Mouse (Mus musculus) neural tube, embryonic 15.5 days (tissue): ENCODE data around the gene Gata5. TPM values are rescaled to one million over a fixed set of nuclear protein-coding genes. Genes with fewer than 3 reads are reported as not detected.

Source experiments
- ATAC-seq: fragments of 200-750 bp; cut with Nextera tagmentation; 2 replicates; pipeline ENCODE4 v1.8.0; 2017; ENCODE audit warnings: mild to moderate bottlenecking, moderate TSS enrichment, moderate library complexity; ENCODE audit not compliant: low FRiP score
- H3K27ac ChIP-seq: fragments of 300-500 bp; sonication (generic); replicated peaks from 2 replicates; pipeline ENCODE4 v1.5.1; 2015; ENCODE audit warnings: mild to moderate bottlenecking, inconsistent platforms
- H3K27me3 ChIP-seq: fragments of 300-500 bp; sonication (generic); replicated peaks from 2 replicates; pipeline ENCODE4 v1.6.1; 2015; ENCODE audit warnings: inconsistent platforms
- H3K36me3 ChIP-seq: fragments of 300-500 bp; sonication (generic); 2 replicates; pipeline ENCODE4 v1.6.1; 2015; ENCODE audit warnings: inconsistent platforms
- H3K4me1 ChIP-seq: fragments of 300-500 bp; sonication (generic); 2 replicates; pipeline ENCODE4 v1.6.1; 2015; ENCODE audit warnings: inconsistent platforms
- H3K4me2 ChIP-seq: fragments of 300-500 bp; sonication (generic); 2 replicates; pipeline ENCODE4 v1.6.1; 2015; ENCODE audit warnings: inconsistent platforms, mild to moderate bottlenecking, moderate library complexity
- H3K4me3 ChIP-seq: fragments of 300-500 bp; sonication (generic); replicated peaks from 2 replicates; pipeline ENCODE4 v1.5.1; 2015; ENCODE audit warnings: mild to moderate bottlenecking, inconsistent platforms
- H3K9ac ChIP-seq: fragments of 300-500 bp; sonication (generic); replicated peaks from 2 replicates; pipeline ENCODE4 v1.6.1; 2015; ENCODE audit warnings: mild to moderate bottlenecking, inconsistent platforms
- H3K9me3 ChIP-seq: fragments of 300-500 bp; sonication (generic); replicated peaks from 2 replicates; pipeline ENCODE4 v1.6.1; 2016; ENCODE audit warnings: inconsistent platforms
- WGBS: fragments of 180-500 bp; shearing (Covaris S2); methylation state at CpG from one replicate; pipeline ENCODE4 v1.1.7; 2015; ENCODE audit warnings: mixed read lengths; 5-methylcytosine and 5-hydroxymethylcytosine counted together
- polyA plus RNA-seq: library from polyadenylated mRNA; unstranded; fragments of >200 nt; fragmentation: Nextera tagmentation; extraction: Ambion mirVana; gene quantifications from 2 replicates; pipeline ENCODE4 v1.2.1, GENCODE M21; 2015

The Gata5 gene
- polyA plus RNA-seq: 0.04 and 0.14 TPM in 2 replicates

DNA sequence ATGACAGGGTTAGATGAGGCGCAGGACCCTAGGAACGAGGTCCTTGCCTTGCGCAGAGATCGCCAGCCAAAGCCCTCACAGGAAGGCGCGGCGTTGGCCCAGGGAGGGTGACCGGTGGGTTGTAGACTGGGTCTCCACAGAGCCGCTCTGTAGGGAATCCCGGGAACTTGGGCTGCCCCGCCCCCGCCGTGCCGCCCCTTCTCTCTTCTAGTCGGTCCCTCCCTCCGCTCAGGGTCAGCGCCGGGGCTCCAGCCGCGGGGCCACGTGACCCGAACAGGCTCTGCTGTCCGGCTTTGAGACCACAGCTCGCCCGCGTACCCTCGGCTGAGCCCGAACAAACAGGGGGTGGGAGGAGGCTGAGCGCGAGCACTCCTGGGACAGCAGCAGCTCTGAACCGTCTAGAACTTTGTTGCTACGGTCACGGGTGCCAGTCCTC lies at the start of gene Gata5:
TSS of gene Gata5 (minus strand) at position 149 of the 436 bp plus-strand sequence.
- no peaks in the 10 kb centered on the region for H3K9me3 ChIP-seq
- H3K9ac ChIP-seq: no peak within 1 kb of the TSS
- WGBS: under 1% methylated on average over 33 of the region's 33 CpGs
- H3K4me3 ChIP-seq: peak within 1 kb of the TSS; percentile 25
- H3K36me3 ChIP-seq: no peaks in the 10 kb centered on the region
- peak; percentile 28; the same call in 1 of the 2 replicates for ATAC-seq
- no peak within 1 kb of the TSS for H3K27ac ChIP-seq
- peaks cover 16% of the 10 kb centered on the region for H3K4me1 ChIP-seq
- peak within 1 kb of the TSS; percentile 51 for H3K4me2 ChIP-seq
- H3K27me3 ChIP-seq: peaks cover 79% of the 10 kb centered on the region

DNA sequence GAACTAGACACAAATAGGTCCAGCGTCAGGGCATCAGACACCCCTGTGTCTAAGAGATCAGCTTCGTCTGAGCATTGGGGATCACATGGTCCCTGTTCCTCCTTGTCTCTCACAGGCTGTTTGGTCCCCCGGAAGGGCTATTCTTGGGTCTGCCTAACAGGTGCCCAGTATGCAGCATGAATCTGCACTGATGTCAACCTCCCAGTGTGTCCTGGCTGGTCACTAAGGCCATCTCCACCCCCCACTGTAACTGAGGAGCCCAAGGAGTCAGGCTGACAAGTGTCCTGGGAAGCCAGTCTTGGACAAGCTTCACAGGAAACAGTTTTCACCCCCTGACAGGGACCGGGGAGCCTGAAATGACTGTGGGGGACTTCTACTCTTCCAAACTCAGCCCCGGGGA lies 42.2 kb upstream of the Gata5 start:
- no peak overlapping the region for H3K27ac ChIP-seq
- H3K9me3 ChIP-seq: no peaks in the 10 kb centered on the region
- no peak for ATAC-seq
- no peak overlapping the region for H3K4me2 ChIP-seq
- no peak overlapping the region for H3K9ac ChIP-seq
- H3K4me3 ChIP-seq: no peak overlapping the region
- H3K4me1 ChIP-seq: no peaks in the 10 kb centered on the region
- H3K36me3 ChIP-seq: no peaks in the 10 kb centered on the region
- WGBS: 90% methylated on average over 5 of the region's 5 CpGs
- no peaks in the 10 kb centered on the region for H3K27me3 ChIP-seq

DNA sequence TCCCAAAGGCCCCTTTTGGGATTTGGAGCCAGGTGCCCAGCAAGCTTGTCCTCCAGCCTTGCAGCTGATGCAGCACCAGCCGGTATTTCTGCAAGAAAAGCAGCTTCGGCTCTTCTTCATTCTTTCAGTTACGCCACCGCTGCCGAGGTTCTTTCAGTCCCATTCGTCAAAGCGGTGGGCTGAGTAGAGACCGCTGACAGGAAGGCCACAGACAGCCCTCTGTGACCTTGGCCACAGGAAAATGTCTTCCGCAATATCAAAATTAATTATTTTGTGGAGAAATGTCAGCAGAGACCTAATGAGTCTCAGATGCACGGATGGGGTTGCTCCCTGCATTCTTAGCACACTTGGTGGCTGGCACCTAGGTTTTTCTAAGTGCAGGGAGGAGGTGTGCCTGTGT lies 38.8 kb upstream of the Gata5 start:
- ATAC-seq: no peak
- no peak overlapping the region for H3K4me3 ChIP-seq
- no peaks in the 10 kb centered on the region for H3K9me3 ChIP-seq
- H3K36me3 ChIP-seq: no peaks in the 10 kb centered on the region
- H3K9ac ChIP-seq: no peak overlapping the region
- H3K27me3 ChIP-seq: no peaks in the 10 kb centered on the region
- H3K4me1 ChIP-seq: no peaks in the 10 kb centered on the region
- H3K4me2 ChIP-seq: no peak overlapping the region
- no peak overlapping the region for H3K27ac ChIP-seq
- WGBS: 81% methylated on average over 10 of the region's 10 CpGs

DNA sequence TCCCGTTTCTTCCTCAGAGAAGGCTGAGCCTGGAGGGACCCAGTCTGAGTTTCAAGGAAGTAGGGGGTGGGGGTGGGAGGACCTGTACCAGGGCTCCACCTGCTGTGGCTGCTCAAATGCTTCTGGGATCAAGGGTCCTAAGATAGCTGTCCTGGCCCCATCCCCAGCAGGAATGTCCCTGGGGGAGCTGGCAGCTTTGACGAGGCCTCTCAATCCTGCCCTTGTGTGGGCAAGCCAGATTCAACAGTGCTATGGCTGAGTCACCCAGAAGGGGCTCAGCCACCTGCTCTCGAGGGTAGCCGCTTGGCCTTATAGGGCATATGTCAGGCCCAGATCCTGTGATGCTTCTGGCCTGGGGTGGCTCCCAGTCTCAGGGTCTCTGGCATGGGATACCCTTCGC lies 33.9 kb upstream of the Gata5 start:
- 87% methylated on average over 5 of the region's 5 CpGs for WGBS
- no peak for ATAC-seq
- Histone ChIP-seq H3K36me3 (no peaks in the 10 kb centered on the region), H3K4me1 (no peaks in the 10 kb centered on the region), H3K4me3 (no peak overlapping the region), H3K4me2 (no peak overlapping the region), H3K27ac (no peak overlapping the region), H3K27me3 (no peaks in the 10 kb centered on the region), H3K9me3 (no peaks in the 10 kb centered on the region), H3K9ac (no peak overlapping the region)

DNA sequence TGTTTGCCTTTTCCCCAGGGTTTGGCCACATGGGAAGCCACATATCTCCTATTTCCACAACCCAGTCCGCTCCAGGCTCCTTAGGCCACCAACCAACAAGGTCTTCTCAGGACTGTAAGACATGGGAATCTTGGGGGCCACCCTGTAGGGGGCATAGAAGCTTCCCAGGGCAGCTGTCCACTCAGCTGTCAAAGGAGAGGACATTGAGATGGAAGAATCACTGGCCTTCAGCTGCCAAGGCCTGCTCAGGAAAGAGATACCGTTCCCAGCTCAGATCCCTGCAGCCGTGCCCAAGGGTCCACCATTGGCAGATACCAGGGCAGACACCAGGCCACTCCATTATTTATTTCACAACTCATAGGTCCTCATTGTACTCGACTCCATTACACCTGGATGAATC lies 32.9 kb upstream of the Gata5 start:
- H3K4me3 ChIP-seq: no peak overlapping the region
- H3K9ac ChIP-seq: no peak overlapping the region
- no peaks in the 10 kb centered on the region for H3K36me3 ChIP-seq
- 81% methylated on average over 4 of the region's 4 CpGs for WGBS
- no peak overlapping the region for H3K4me2 ChIP-seq
- ATAC-seq: no peak
- no peaks in the 10 kb centered on the region for H3K27me3 ChIP-seq
- no peak overlapping the region for H3K27ac ChIP-seq
- no peaks in the 10 kb centered on the region for H3K9me3 ChIP-seq
- no peaks in the 10 kb centered on the region for H3K4me1 ChIP-seq

DNA sequence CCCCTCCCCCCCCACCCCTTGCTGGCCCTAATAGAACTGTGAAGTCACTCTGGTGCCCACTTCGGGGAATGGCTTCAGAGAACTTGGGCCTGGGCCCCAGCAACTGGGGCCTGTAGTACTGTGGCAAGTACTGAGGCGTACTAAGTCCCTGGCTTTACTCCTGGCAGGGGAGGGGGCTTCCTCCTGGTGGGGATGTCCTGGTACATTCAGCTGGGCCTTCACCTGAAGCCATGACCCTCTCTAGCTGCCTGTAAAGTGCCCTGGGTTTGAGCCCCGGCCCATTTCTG lies 28.9 kb upstream of the Gata5 start:
- ATAC-seq: no peak
- H3K9ac ChIP-seq: no peak overlapping the region
- no peaks in the 10 kb centered on the region for H3K4me1 ChIP-seq

DNA sequence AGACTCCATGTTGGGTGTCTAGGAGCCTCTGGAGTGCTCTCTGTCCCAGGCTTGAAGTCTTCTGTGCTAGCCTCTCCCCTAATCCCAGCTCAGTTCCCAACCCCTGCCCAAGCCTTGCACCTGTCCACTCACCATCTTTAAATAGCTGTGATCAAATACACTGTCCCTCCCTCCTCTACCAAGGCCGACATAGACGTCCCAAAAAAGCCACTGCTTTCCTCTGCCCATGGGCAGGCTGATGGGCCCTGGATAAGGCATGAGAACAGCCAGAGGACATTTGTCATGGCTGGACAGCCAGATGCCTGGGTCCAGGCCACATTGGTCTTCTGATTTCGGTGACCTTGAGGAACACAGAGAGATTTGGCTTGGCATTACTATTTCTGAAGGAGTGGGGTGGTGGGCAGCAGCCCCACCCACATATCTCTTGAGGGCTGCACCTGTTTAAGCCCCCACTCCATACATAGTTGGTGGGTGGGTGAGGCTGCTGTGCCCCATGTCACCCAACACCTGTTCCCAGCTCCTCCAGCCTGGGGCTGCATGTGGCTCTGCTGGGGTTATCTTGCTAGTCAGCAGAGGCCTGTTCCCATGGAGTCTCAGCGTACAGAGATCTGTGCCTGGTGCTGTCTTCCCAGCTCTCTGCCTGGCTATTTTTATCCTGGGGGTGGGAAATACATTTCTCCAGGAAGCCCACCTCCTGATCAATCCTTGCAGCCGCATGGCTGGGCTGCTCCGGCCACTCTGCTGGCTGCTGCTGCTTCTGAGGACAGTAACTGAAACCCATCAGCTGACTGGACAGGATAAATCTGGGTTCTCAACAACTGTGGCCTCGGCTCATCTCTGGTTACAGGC lies 28.3 kb upstream of the Gata5 start:
- H3K4me2 ChIP-seq: no peak overlapping the region
- H3K4me1 ChIP-seq: no peaks in the 10 kb centered on the region

More for the DNA sequence above, 28.9 kb upstream of the Gata5 start:
- Histone ChIP-seq H3K27ac (no peak overlapping the region), H3K4me2 (no peak overlapping the region), H3K27me3 (no peaks in the 10 kb centered on the region), H3K9me3 (no peaks in the 10 kb centered on the region), H3K4me3 (no peak overlapping the region), H3K36me3 (no peaks in the 10 kb centered on the region)
- 81% methylated on average over 3 of the region's 3 CpGs for WGBS

DNA sequence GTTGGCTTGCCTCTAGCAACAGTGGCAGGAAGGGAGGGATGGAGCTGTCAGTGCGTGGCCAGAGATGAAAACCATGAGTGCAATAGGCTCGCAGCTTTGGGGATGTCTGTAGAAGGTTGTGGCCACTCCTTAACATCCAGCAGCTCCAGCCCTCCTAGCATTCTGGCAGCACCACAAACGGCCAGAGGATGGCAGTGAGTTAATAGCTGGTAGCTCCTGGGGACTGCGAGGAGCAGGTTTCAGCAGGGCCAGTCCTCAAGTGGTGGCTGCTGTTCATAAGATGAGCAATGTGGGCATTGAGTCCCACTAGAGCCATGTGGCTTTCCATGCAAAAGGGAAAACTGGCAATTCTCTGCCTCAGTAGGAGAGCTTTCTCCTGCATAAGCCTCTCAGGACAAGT lies 24.6 kb upstream of the Gata5 start:
- ATAC-seq: no peak
- Histone ChIP-seq H3K4me1 (no peaks in the 10 kb centered on the region), H3K4me3 (no peak overlapping the region), H3K27me3 (no peaks in the 10 kb centered on the region), H3K9ac (no peak overlapping the region), H3K27ac (no peak overlapping the region), H3K4me2 (no peak overlapping the region), H3K9me3 (no peaks in the 10 kb centered on the region), H3K36me3 (no peaks in the 10 kb centered on the region)
- WGBS: 16% methylated on average over 4 of the region's 4 CpGs

More for the DNA sequence above, 28.3 kb upstream of the Gata5 start:
- 72% methylated on average over 7 of the region's 7 CpGs for WGBS
- no peak for ATAC-seq
- Histone ChIP-seq H3K4me3 (no peak overlapping the region), H3K27ac (no peak overlapping the region), H3K27me3 (no peaks in the 10 kb centered on the region), H3K9ac (no peak overlapping the region), H3K9me3 (no peaks in the 10 kb centered on the region), H3K36me3 (no peaks in the 10 kb centered on the region)

DNA sequence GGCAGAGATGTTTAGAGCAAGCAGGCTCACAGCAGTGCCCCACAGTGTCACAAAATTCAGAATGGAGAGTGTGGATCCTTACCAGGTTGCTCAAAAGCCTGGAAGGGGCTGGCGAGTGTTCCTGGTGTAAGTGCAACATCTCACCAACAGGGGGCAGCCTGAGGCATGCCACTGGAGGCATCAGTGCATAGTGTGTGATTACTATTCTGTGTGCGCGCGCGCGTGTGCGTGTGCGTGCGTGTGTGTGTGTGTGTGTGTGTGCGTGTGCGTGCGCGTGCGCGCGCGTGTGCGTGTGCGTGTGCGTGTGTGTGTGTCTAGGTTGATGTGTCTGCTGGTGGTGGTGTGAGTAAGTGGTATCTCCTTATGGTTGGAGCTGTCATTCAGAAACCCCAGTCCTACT lies 18.8 kb upstream of the Gata5 start:
- 57% methylated on average over 20 of the region's 20 CpGs for WGBS
- H3K9ac ChIP-seq: no peak overlapping the region
- no peaks in the 10 kb centered on the region for H3K4me1 ChIP-seq
- no peaks in the 10 kb centered on the region for H3K36me3 ChIP-seq
- H3K4me2 ChIP-seq: peak overlapping the region; percentile 15; the same call in 1 of the 2 replicates
- H3K4me3 ChIP-seq: no peak overlapping the region
- no peak overlapping the region for H3K27ac ChIP-seq
- ATAC-seq: peak; percentile 45; the same call in 1 of the 2 replicates
- H3K27me3 ChIP-seq: no peaks in the 10 kb centered on the region
- H3K9me3 ChIP-seq: no peaks in the 10 kb centered on the region

DNA sequence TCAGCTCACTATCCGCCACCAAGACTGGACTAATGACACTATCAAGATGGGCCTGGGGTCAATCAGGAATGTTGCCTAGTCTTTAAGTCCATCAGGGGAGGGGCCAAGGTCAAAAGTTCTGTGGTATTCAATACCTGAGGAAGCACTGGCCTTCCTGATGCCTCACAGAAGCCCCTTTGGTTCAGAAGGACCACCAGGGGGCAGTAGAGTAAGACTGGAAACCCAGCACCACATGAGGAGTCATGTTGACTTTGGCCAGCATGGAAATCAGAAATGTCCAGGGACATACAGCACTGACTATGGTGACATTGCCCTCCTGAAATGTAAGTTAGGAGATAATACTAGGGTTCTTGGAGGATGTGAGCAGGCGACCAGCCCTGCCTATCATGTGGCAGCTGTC lies 16.2 kb upstream of the Gata5 start:
- H3K4me1 ChIP-seq: peaks cover 2% of the 10 kb centered on the region; the same call in 1 of the 2 replicates
- H3K27ac ChIP-seq: no peak overlapping the region
- no peak overlapping the region for H3K4me2 ChIP-seq
- no peaks in the 10 kb centered on the region for H3K27me3 ChIP-seq
- H3K4me3 ChIP-seq: no peak overlapping the region
- H3K9me3 ChIP-seq: no peaks in the 10 kb centered on the region
- no peaks in the 10 kb centered on the region for H3K36me3 ChIP-seq
- H3K9ac ChIP-seq: no peak overlapping the region
- no peak for ATAC-seq
- WGBS: 55% methylated on average over 2 of the region's 2 CpGs

DNA sequence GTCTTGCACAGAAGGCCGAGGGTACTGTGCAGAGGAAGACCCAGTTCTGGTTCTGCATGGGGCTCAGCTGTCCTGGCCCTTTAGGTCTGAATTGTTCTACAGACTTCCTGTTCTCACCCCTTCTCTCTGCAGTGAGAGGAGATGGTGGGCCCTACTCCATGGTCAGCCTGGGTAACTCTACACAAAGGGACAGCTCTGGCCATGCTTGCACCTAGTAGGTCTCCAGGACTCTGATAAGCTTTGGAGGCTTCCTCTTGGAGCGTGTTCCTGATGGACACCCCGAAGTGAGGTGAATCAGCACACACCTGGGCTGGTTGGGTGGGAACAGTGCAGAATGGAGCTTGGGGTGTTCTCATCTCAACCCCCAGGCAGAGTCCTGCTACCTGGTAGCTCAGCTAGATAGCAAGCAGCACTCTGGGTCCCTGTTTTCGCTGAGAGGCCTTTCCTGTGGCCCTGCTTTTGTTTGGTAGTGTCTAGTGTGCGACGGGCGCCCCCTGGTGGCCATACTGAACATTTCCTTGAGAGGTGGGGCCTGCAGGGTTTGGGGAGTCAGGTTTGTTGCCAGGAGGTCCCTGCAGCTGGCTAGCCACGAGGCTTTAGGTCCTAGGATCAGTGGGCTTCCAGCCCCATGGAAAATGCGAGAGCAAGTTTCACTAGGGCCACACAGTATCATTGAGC lies 12.5 kb upstream of the Gata5 start:
- Histone ChIP-seq H3K4me1 (peaks cover 2% of the 10 kb centered on the region; the same call in 1 of the 2 replicates), H3K27me3 (no peaks in the 10 kb centered on the region; the same call in 1 of the 2 replicates), H3K4me3 (no peak overlapping the region), H3K9ac (no peak overlapping the region), H3K9me3 (no peaks in the 10 kb centered on the region), H3K36me3 (no peaks in the 10 kb centered on the region), H3K4me2 (no peak overlapping the region), H3K27ac (no peak overlapping the region)
- WGBS: 31% methylated on average over 9 of the region's 9 CpGs
- ATAC-seq: peak; percentile 68; the same call in 1 of the 2 replicates

DNA sequence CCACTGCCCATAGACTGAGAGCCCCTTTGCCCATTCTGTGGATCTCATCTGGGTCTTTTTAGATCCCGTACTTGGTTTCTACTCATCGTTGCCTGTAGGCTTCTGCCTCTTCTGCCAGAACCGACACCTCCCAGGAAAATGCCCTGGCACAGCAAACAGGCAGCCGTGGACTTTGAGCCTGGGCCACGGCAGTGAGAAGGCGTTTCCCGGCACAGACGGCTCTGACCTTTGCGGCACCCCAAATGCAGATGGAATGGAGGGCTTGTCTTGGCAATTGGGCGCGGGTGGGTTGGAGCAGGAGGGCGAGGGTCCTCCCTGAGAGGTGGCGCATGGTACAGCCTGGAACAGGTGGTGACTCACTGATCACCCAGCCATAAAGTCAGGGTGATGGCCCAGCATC lies 8.6 kb upstream of the Gata5 start:
- Histone ChIP-seq H3K9me3 (no peaks in the 10 kb centered on the region), H3K9ac (no peak overlapping the region), H3K27me3 (peaks cover 8% of the 10 kb centered on the region; the same call in 1 of the 2 replicates), H3K4me3 (no peak overlapping the region), H3K4me2 (no peak overlapping the region), H3K27ac (no peak overlapping the region), H3K36me3 (no peaks in the 10 kb centered on the region), H3K4me1 (peaks cover 2% of the 10 kb centered on the region; the same call in 1 of the 2 replicates)
- ATAC-seq: no peak
- WGBS: 79% methylated on average over 13 of the region's 13 CpGs
